Mouse (Mus musculus) thymus, postnatal 25 days (tissue): ENCODE data around the gene Slc38a2.

Source experiments
- DNase-seq: peaks from one replicate; pipeline ENCODE4 v3.0.0; 2022

Gene Slc38a2

DNA sequence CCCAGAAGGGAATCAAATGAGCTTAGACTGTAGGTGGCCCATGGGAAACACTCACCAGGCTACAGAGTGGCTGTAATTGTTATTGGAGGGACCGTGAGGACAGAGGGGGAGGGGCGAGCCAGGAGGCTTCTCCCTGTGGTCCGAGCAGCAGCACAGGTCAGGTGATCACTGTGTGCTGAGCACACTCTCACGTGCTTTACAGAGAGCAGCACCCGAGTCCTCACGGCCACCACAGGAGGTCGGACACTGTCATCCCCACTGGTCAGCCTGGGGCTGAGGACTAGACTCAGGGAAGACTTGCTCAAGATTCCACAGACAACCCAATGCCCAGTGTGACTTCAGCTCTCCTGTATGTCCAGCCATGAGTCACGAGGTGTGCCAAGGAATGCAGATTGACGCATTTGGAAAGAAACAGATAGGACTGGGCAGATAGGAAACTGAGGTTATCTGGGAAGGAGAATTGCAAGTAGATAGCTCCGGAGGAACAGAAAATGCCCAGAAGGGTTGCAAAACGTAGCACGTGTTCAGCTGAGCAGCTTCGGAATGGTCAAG lies 38.9 kb downstream of the Slc38a2 start:
- no peak for DNase-seq

DNA sequence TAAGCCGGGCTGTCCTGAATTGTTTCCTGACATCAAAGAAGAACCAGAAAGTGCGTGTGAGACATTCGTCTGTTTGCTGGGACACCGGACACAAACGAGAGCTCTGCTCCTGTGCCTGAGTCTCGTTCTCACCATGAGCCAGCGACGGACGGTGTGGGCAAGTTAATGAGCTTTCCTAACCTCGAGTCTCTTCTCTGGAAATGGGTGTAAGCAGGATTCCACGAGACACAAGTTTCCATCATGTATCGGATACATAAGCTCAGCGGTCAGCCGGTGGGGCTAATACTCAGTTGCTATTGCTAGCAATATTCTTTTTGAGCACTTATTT lies 41.3 kb downstream of the Slc38a2 start:
- no peak for DNase-seq

DNA sequence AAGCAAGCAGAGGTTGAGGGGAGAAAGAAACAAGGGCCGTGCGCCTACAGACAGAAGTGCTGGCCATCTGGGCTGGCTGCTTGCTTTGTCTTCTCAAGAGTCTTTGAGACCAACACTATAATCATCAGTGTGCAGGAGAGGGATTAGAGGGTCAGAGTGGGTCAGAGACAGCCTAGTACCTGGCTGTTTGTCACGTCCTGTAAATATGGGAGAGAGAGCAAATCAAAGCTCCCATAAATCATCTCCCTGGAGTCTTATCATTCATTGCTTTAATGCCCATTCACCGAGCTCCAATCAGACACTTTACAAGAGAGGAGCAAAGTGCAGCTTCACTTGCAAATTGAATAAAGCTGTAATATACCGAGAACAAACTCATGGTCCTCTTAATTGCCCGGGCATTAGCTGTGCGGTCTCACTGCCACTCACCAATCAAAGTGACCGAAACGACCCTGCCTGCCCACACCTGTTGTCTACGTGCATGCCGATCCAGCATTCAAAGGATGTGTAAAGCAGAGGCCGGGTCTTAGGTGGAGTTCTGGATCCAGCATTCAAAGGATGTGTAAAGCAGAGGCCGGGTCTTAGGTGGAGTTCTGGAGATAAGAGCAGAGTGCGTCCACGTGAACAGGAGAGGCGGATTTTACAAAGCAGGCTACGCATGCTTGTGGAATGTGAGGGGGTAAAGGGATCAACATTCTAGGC lies 41.8 kb downstream of the Slc38a2 start:
- DNase-seq: no peak

DNA sequence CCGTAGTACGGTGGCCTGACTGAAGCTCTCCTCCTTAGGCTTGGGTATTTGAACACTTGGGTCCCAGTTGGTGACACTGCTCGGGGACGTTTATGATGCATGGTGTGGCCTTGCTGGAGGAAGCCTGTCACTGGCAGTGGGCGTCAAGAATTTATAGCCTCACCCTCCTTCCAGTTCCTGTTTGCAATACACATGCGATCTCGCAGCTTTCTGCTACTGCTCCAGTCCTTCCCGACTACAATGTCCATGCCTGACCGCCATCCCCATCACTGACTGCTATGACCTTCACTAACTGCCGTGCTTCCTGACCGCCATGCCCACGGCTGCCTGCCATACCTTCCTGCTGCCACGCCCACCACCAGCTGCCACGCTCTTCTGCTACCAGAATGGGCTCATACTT lies 44.0 kb downstream of the Slc38a2 start:
- peak; percentile 44 for DNase-seq

DNA sequence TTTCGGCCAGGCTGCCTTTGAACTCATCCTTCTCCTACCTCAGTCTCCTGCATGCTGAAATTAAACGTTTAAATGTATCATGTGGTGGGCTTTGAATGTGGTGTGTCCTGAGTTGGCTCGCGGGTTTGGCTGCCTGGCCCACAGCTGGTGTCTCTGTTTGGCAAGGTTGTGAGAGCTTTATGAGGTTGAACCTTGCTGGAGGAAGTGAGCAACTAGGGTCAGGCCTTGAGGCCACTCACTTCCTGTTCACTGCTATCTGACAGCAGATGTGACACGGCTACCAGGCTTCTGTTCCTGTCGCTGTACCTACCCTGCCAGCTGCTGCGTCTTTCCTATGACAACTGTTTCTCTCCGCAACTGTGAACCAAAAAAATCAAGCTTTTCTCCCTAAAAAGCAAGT lies 44.8 kb downstream of the Slc38a2 start:
- DNase-seq: peak; percentile 67

DNA sequence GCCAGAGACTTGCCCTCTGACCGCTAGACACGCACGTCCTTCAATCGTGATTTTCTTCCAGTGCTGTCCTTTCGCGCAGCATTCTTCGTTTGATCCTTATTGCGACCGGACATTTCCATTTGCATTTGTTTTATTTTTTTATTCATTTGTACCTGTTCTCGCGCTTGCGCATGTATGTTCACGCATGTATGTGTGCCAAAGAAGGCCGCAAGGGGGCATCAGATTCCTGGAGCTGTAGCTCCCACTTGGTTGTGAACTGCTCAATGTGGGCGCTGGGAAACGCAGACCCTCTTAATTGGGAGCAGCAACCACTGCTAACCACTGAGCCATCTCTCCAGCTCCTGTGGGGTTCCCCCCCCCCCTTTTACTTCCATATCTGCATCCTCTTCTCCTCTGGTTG lies 46.5 kb downstream of the Slc38a2 start:
- no peak for DNase-seq

DNA sequence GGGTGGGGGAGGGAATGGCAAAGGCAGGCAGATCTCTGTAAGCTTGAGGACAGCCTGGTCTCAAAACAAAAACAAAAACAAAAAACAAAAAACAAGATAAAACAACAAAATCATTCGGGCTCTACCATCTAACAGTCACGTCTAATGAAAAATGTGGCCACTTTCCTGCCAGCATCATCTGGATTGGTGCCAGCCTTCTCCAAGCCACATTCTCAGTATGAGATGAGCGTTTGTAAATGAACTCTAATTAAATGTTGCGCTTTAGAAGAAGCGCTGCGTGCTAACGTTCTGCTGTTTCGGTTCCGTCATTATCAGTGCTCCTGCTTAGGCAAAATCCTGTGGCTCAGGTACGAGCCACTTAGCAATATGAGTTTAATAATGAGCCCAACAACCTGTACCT lies 47.0 kb downstream of the Slc38a2 start:
- no peak for DNase-seq

DNA sequence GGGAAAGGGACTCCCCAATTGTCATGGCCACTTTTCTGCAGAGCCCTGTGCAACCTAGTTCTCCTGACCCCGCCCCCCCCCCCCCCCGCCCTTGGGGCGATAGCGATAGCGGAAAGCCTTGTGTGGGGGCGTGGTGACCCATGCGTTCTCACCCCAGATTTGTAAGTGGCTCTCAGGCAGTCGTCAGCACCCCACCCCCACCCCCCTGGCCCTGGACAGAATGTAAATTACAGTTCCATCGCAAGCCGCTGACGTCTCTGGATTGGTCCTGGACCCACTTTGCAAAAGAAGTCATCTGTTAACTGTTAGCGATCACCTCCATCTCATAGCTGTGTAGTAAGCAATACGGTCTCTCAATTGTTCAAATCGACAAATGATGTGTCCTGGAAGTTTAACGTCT lies 52.2 kb downstream of the Slc38a2 start:
- no peak for DNase-seq

DNA sequence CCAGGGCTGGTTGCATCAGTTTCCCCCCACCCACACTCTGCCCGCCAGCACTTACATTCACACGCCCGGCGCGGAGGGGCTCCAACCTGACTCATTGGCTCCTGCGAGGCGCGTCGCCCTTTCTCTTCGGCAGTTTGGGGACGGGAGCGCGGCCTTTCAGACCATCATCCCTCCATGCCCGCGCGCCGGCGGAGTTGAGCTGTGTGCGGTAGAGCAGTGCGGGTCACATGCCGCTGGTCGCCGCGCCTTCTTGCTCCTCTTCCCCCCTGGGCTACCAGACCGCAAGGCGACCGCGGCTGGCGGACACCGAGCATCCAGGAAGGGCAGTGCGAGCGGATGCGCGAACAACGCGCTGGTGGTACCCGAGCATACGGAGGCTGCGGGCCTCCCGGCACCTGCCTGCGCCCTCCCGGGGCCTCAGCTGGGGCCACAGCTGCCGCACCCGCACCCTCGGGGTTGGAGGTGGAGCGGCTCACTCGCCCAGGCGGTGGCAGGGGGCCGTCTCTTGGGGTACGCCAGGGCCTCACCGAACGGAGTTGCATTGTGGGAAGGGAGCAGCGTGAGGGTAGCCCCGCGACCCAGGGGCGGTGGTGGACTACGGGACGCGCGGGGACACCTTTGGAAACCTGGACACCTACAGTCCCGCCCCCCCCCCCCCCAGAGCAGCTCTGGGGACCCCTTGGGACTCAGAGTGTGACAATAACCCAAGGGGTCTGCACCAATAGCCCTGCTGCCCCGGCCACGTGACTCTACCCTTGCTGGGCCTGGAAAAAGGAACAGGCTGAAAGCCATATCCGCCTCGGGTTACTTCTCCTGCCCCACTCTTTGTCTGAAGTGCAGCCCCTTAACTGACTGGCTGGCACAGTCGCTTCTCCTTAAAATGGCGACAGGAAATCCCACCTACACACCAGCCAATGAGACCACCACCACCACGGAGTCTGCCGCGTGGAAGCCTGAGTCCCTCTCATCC lies 56.8 kb downstream of the Slc38a2 start, which contains the start of gene Slc38a1:
TSS of gene Slc38a1 (minus strand) at position 478 of the 970 bp plus-strand sequence.
- DNase-seq: peak; percentile 86

DNA sequence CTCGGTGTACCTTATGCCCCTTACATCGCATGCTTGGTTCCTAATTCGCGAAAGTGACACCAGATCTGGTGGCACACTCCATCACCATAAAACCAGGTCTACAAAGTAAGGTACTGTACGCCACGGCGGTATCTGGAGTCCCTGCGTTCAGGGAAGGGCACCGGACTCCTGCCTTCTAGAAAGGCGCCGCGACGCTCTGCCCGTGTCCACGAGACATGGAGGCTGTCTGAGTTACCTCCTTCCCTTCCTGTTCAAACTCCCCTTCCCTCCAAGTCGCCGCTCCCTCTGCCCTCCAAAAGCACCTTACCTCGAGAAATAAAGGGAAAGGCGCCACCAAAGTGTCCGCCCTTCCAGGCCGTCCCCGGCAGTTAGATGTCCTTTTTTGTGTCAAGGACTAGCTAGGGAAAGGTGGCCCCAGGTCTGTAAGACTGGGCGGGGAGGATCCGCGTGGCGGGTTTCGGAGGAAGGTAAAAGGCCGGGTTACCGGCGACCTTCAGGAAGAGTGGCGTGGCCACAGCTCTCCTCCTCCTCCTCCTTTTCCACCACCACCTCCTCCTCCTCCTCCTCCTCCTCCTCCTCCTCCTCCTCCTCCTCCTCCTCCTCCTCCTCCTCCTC lies 57.6 kb downstream of the Slc38a2 start:
- peak; percentile 70 for DNase-seq

DNA sequence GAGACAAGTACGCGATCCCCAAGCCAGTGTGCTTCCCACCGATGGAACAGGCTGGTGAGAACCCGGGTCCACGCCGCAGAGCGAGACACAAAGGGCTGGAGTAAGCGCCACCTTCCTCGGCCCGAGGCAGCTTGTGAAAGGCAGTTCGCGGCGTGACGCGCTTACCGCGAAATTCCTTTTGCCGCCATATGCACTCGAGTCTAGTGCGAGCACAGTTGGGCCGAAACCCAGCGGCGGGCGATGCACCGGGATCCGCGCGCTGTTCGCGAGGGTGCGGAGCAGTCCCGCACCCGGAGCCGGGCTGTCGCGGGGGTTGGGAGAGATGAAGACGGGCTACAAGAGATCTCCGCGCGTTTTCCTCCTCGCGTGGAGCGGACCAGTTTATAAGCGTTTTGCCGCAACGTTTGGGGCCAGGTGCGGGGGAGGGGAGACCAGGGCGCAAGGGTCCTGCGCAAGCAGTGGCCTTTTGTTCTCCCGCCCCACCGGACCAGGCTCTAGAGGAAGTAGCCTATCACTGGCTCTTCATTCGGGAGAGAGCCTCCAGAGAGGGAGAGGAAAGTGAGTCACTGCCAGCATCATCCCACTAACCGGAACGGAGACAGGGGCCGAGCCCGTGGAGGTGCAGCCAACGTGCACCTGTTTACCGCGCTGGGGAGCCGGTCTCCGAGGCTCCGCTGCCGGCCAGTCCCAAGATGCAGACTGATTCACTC lies 58.3 kb downstream of the Slc38a2 start:
- DNase-seq: peak; percentile 75

DNA sequence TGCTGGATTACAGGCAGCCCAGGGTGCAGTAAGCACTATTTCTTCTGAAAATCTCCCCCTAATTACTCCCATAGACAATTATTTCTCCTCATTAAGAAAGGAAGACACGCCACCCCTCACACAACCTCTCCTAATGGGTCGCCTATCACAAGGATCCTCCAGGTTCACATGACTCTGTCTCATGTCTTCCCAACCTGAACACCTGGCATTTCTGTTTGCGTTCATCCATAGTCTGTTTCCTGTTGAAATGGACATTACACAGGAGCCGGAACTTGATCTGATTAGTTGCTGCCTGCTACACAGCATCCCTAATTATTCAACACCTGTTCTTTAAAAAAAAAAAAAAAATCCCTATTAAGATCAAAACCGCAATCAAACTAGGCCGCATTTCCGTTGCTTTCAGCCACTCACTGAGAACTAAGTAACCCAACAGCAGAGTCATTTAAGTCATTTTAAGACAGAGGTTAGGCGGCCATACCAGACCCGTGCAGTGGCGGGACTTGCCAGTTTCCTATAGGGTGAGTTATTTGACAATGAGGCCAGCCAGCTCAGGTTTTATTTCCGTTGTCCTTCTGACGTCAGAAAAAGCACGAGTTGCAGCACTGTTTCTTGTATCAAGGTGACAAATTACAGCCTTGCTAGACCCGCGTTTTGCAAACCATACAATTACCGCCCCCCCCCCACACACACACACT lies 59.1 kb downstream of the Slc38a2 start:
- DNase-seq: peak; percentile 65

DNA sequence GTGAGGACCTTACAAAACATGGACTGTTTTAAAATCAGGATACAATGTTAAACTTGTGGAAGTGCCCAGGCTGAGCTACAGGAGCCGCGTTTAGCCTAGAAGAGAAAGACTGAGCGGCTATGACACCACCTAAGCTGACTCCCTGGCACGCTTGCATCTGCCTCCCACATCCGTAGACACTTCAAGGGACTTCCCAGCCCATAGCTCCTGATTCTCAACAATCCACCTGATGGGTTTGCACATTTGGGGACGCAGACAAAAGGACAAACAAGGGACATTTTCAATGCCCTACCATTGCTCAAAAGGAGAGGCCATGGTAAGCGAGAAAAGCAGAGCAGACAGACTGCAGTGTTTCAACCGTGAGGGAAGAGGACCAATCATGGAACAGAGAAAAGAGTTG lies 59.9 kb downstream of the Slc38a2 start:
- no peak for DNase-seq

DNA sequence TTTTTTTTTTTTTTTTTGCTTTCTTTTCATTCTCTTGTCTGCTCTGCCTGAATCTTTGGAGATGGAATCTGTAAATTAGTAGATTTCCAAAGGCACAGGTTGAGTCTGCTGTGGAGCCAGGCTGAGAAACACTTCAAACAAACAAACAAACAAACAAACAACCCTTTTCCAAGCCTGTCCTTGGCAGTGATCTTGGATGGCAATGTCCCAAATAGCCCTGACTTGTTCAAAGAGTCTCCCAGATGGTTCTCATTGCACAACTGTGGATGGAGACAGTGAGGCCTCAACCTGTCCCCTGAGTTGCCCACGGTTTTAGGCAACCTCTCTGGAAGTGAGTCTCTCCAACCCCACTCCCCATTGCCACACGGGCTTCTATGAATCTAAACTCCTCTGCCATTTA lies 60.9 kb downstream of the Slc38a2 start:
- no peak for DNase-seq

DNA sequence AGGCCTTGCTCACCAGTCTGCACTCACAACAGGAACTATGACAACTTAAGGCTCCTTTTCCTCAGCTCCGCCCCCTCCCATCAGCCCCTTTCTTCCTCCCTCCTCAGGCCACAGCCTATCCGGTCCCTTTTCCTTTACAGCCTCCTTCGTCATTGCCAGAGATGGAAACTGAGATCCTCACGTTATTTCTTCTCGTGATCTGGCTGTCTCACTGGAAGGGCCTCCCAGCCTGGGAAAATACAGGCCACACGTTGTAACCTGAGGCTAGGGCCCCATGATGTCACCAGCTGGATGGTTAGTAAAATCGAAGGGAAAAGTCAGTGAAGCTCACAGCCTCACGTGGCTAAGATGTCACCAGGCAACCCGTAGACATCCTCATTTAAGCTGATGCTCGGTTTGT lies 61.4 kb downstream of the Slc38a2 start:
- peak; percentile 68 for DNase-seq
